Mouse (Mus musculus) Patski (cell line): ENCODE results near the gene Fcgr4. TPM values are rescaled to one million over a fixed set of nuclear protein-coding genes. Genes with fewer than 3 reads are reported as not detected.

ENCODE experiments used
- ATAC-seq: fragments of 100-300 bp; one replicate; pipeline ENCODE4 v1.8.0; 2021
- CTCF ChIA-PET: fragments of 350-600 bp; sonication (Branson Sonifier 250); formaldehyde crosslinking; loops from one replicate; lab custom pipeline; 2022; ENCODE audit warnings: inconsistent platforms; lab: Charles Lee
- POLR2A ChIA-PET: fragments of 350-600 bp; sonication (Branson Sonifier 250); formaldehyde crosslinking; loops from one replicate; lab custom pipeline; 2022; ENCODE audit warnings: antibody characterized with exemption, inconsistent platforms; lab: Charles Lee
- DNase-seq: peaks from one replicate; pipeline ENCODE4 v3.0.0-alpha.2; 2011; ENCODE audit warnings: low read depth, low spot score
- H3K27me3 ChIP-seq: fragments of 371-371 bp; one replicate; pipeline ENCODE4 v1.5.1; 2021
- CTCF ChIP-seq: fragments of 100-300 bp; IDR thresholded peaks from one replicate; pipeline ENCODE4 v1.5.1; 2021
- in situ Hi-C: fragments of 300-500 bp; cut with MboI; formaldehyde crosslinking; loops from 3 replicates; pipeline ENCODE4 v1.11.1; 2018; ENCODE audit warnings: low pct_unique_long_range_greater_than_20kb, mixed read lengths
- polyA plus RNA-seq: library from polyadenylated mRNA; unstranded; gene quantifications from one replicate; pipeline ENCODE4 v1.2.3, GENCODE M21; 2021

The Fcgr4 gene
- polyA plus RNA-seq, 1 experiment from 2014 or later = 0.08 TPM

- ATAC-seq = peak; percentile 47
Observed at GRCm38 (mm10) chr1:171033756-171034155, 15.0 kb downstream of the Fcgr4 start.

DNA sequence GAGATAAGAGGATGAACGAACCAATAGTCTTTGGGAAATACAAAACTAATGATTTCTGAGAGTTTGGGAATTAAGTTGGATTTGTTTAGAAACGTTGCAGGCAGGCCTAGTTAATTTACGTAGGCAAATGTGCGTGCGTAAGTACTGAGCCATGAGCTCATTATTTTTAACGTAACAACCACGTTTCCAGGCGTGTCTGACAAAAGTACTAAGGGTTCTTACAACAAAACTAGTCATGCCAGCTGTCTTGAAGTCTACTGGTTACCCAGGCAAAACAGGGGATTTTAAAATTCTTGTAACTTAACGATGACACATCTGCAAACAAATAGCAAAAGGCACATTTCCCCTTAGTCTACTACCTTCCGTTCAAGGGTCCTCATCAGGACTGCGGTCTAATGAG lies 15.5 kb downstream of the Fcgr4 start:
- ChIA-PET POLR2A (no interaction called here), CTCF (interaction anchor here (1.5 kb wide), 1 partner anchor 77 kb away, joined by 4 read pairs; no protein-coding TSS in a partner anchor)
- DNase-seq = no peak

More at GRCm38 (mm10) chr1:171033756-171034155, 15.0 kb downstream of the Fcgr4 start:
- no peak for TF ChIP-seq CTCF
- H3K27me3 ChIP-seq = peaks cover 15% of the 10 kb centered on the region
- ChIA-PET POLR2A (no interaction called here), CTCF (interaction anchor here (1.5 kb wide), 1 partner anchor 78 kb away, joined by 4 read pairs; no protein-coding TSS in a partner anchor)
- no peak for DNase-seq
- in situ Hi-C loops = no loop called here

DNA sequence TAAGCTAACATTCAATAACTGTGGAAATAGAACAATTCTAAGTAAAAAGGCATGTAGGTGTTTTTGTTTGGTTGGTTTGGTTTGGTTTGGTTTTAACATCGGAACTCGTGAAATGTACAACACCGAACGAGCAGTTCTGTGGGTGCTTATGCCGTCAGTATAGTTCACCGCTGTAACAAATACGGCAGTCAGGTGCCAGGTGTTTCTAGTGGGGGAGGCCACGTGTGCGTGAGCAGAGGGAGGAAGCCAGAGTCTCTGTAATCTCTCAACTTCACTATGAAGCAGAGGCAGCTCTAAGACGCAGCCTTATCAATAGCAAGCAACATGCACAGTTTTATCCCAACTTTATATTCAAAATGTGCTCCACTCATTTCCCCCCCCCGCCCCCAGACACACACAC lies 16.9 kb downstream of the Fcgr4 start:
- in situ Hi-C loops = no loop called here
- POLR2A ChIA-PET = no interaction called here
- no peak for TF ChIP-seq CTCF
- ATAC-seq (no peak), DNase-seq (no peak)
- H3K27me3 ChIP-seq = peaks cover 7% of the 10 kb centered on the region
- CTCF ChIA-PET = no interaction called here

More for the DNA sequence above, 15.5 kb downstream of the Fcgr4 start:
- in situ Hi-C loops = no loop called here
- no peak for TF ChIP-seq CTCF
- no peak for ATAC-seq
- peaks cover 15% of the 10 kb centered on the region for H3K27me3 ChIP-seq

- ChIA-PET CTCF (interaction anchor here (0.6 to 1.0 kb wide), 2 partner anchors 74 to 97 kb away, joined by 3 read pairs; no protein-coding TSS in a partner anchor), POLR2A (no interaction called here)
- H3K27me3 ChIP-seq = no peaks in the 10 kb centered on the region
- DNase-seq = no peak
- in situ Hi-C loops = no loop called here
- TF ChIP-seq CTCF = no peak
- ATAC-seq = no peak
Observed at GRCm38 (mm10) chr1:171036550-171037324, 18.0 kb downstream of the Fcgr4 start.

DNA sequence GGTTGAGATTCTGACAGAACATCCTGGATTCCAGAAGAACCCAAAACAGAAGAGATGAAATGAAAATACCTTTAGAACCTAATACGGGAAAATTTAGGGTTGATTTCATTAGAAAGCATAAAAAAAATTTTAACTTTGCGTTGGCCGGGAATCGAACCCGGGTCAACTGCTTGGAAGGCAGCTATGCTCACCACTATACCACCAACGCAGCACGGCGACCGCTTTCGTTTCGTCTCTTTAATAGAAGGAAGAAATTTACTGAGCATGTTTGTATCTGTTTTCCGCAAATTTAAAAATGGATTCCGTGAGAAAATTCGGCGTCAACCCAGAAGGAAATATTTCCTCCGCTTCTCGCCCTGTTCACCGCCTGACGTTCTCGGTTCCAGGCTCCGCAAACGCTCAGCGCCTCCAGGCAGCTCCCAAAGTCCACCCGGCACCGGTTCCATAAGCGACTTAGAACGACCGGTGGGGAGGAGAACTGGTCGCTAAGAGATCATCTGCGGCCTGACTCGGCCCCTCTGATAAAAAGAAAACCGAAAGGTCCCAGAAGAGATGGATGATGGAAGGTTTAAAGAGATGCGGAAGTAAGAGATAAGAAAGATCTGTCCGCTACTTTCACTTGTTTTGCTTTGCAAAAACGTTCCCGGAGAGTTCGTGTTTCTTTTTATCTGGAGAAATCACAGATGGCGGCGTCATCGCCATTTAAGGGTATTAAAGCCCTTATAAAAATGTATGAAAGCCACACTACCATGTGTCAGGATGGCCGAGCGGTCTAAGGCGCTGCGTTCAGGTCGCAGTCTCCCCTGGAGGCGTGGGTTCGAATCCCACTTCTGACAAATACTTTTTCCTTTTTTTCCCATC lies 19.4 kb downstream of the Fcgr4 start:
- peak; percentile 42 for ATAC-seq
- CTCF ChIA-PET = interaction anchor here (1.0 to 1.5 kb wide), 2 partner anchors 21 to 64 kb away, joined by 3 read pairs; no protein-coding TSS in a partner anchor
- POLR2A ChIA-PET = no interaction called here
- TF ChIP-seq CTCF = no peak
- in situ Hi-C loops = no loop called here
- no peak for DNase-seq
- H3K27me3 ChIP-seq = no peaks in the 10 kb centered on the region

GRCm38 (mm10) chr1:171039135-171039534 lies 20.4 kb downstream of the Fcgr4 start:
- CTCF ChIA-PET = interaction anchor here (1.0 to 1.5 kb wide), 3 partner anchors 21 to 63 kb away, joined by 3 read pairs; no protein-coding TSS in a partner anchor
- in situ Hi-C loops = no loop called here

GRCm38 (mm10) chr1:171039880-171040279 lies 21.2 kb downstream of the Fcgr4 start:
- TF ChIP-seq CTCF = no peak
- DNase-seq = no peak
- in situ Hi-C loops = no loop called here
- ChIA-PET CTCF (interaction anchor here (1.0 to 1.5 kb wide), 2 partner anchors 22 to 63 kb away, joined by 3 read pairs; no protein-coding TSS in a partner anchor), POLR2A (interaction anchor here (0.6 kb wide), 1 partner anchor 130 kb away, joined by 3 read pairs; no protein-coding TSS in a partner anchor)
- ATAC-seq = no peak
- no peaks in the 10 kb centered on the region for H3K27me3 ChIP-seq

More at GRCm38 (mm10) chr1:171039135-171039534, 20.4 kb downstream of the Fcgr4 start:
- peak; percentile 52 for TF ChIP-seq CTCF
- DNase-seq (no peak), ATAC-seq (no peak)
- POLR2A ChIA-PET = no interaction called here
- no peaks in the 10 kb centered on the region for H3K27me3 ChIP-seq

DNA sequence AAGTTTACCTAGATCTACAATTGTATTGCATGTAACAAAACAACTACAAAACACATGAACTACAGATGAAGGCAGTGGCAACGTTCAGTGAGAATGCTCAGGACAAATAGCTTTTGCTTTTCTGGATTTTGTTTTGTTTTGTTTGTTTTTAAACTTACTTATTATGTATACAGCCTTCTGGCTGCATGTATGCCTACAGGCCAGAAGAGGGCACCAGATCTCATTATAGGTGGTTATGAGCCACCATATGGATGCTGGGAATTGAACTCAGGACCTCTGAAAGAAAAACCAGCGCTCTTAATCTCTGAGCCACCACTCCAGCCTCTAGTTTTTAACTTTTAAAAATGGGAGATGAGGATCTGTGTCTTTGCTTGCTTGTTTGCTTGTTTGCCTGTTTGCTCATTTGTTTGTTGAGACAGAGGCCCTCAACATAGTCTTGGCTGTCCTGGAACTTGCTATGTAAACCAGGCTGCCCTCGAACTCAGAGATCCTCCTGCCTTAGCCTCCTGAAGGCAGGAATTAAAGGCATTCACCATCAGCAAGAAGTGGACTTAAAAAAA lies 25.0 kb downstream of the Fcgr4 start:
- ATAC-seq (no peak), DNase-seq (no peak)
- ChIA-PET CTCF (no interaction called here), POLR2A (no interaction called here)
- TF ChIP-seq CTCF = peak; percentile 36
- no peaks in the 10 kb centered on the region for H3K27me3 ChIP-seq
- in situ Hi-C loops = no loop called here

DNA sequence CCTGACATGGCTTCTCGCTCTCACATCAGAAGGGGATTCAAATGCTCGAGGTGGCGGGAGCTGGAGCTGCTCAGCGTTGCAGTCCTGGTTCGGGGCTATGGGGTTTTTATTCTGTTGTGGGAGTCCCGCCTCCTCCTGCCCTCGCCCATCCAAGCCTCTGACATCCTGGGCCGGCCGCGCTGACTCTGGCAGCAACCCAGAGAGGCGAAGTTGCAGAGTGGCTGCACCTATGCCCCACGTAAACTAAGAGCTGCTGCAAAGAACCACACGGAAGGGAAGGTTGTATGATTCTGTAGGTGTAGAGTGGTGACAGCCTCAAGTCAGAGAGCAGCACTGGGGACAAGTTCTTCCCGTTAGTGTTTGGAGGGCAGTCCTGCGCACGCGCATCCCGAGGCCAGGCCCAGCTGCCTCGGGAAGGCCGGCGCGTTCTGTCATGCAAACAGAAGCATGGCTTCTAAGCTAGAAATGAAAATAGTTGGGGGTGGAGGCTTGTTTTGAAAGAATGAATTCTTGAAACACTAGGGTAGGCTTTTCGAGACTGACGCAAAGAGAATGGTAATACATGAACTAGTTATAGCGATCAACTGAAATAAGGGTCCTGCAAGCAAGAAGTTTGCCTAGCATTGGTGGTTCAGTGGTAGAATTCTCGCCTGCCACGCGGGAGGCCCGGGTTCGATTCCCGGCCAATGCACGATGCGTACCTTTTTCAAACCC lies 25.8 kb downstream of the Fcgr4 start:
- POLR2A ChIA-PET = no interaction called here
- in situ Hi-C loops = no loop called here

More for the DNA sequence above, 25.8 kb downstream of the Fcgr4 start:
- no peaks in the 10 kb centered on the region for H3K27me3 ChIP-seq
- CTCF ChIA-PET = no interaction called here
- ATAC-seq (peak; percentile 71), DNase-seq (no peak)
- TF ChIP-seq CTCF = no peak
